Mouse (Mus musculus) adrenal gland, adult 18-20 months (tissue): ENCODE results near the gene Fxyd7. TPM values are rescaled to one million over a fixed set of nuclear protein-coding genes. Genes with fewer than 3 reads are reported as not detected.

Source experiments
- DNase-seq, 2 experiments: peaks; one replicate each; pipeline ENCODE4 v3.0.0; 2021 to 2022; ENCODE audit warnings: low spot score in 2 of 2
- long read RNA-seq, 2 experiments: library from polyadenylated mRNA; stranded (forward); transcript quantifications; one replicate each; pipeline ENCODE4 v2.0.0; 2021
- total RNA-seq, 2 experiments: library from RNA; stranded (reverse); gene quantifications; 1 replicate in 1 of 2; 2 replicates in 1 of 2; pipeline ENCODE4 v1.2.3; 2021

Gene Fxyd7
- total RNA-seq: 1 to 10 TPM; 1.9 to 2.3 TPM
- long read RNA-seq, experiment 1: 0 reads
- long read RNA-seq, experiment 2: 0 reads

DNA sequence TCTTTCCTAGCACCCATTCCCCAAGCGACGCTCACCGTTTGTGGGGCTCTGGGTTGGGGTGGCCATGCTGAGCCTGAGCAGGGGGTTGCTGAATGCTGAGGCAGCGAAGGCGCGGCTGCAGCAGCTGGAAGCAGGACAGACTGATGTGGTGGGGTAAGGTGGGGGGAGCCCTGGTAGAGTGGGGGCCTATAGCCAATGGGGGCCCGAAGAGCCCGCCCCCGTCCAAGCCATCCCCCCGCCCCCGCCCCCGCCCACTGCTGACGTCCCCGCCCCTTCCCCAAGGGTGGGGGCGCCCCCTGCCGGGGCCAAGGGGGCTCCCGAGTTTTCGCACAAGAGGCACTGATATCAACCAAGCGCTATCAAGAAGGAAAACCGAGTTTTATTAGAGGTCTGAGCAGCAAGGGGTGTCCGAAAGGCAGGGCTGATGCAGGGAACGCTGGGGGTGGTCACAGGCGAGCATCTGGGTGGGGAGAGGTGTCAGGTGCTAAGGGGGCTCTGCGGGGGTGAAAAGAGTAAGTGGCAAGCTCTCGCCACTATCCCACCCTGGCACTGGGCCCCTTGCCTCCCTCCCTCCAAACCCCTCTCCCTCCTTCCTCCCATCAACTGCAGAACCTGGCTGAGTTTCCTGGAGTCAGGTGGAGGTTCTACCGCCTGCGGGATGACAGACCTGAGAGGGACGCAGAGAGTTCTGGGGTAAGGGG lies at the start of gene Fxyd7:
Gene Fxyd7 (minus strand): TSS at position 147 of the 701 bp plus-strand sequence.
- no peak for DNase-seq

DNA sequence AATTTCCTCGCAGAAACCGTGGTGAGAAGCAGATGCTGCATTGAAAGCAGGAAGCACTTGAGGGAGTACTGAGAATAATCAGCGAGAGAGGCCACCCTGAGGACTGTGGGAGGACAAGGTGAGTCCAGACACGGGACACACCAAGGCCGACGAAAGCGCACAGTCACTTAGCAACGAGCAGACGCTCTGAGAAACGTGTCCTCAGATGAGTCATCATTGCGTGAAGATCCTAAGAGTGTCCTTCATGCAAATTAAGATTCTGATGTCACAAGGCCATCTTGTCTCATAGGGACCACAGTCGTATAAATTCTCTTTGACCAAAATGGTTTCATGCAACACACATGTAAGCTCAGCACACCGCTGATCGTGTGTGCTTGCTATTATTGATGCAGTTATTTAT lies 49.5 kb upstream of the Fxyd7 start:
- DNase-seq: no peak

DNA sequence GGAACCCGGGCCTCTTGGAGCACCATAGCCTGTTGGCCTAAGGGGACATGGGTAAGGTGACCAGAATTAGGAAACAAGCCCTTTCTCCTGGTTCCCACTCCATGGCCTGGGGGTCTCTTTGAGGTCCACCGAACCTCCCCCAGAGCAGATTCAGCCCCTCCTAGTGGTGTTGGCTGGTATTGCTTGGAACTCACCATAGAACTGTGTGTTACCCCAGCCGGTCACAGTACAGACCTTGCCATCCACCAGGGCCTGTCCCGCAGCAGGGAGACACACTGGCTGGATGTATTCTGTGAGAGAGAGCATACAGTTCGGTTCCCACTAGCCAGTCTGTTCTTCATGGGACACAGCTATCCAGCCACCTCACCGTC lies 48.3 kb upstream of the Fxyd7 start:
- DNase-seq: no peak

DNA sequence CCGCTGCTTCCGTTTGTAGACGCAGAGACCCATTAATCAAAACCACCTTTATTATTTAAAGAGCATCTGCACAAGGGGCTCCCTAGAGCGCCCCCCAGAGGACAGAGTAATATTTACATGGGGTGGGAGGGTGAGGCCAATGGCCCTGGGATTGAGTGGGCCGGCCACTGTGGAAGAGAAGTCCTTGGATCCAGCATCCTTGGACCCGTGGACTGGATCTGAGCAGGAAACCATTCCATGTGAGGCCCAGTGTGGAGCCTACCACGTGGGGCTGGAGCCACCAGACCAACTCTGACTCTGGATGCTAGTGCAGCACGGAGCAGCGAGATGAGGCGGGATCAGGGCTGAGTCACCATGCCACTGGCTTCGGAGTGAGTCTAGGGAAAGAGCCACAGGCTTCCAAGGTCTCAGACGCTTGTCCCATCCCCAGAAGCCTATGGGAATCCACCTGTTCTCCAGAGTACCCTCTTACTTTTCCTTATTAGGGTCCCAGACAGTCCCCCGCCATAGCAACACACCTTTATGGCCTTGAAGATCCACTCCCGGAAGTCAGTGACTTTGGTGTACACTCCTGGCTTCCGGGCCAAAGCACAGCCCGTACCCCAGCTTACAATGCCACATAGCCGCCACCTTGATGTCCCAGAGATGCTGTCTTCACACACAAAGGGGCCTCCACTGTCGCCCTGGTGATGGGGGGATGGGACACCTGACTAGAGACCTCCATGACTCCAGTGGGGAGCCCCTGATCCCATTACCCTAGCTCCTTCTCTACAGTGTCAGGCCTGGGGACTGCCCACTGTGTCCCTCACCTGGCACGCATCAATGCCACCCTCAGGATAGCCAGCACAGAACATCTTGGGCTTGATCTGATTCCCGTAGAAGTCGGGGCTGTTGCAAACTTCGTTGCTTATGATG lies 47.7 kb upstream of the Fxyd7 start:
- peak; percentile 42 to 57 for DNase-seq

DNA sequence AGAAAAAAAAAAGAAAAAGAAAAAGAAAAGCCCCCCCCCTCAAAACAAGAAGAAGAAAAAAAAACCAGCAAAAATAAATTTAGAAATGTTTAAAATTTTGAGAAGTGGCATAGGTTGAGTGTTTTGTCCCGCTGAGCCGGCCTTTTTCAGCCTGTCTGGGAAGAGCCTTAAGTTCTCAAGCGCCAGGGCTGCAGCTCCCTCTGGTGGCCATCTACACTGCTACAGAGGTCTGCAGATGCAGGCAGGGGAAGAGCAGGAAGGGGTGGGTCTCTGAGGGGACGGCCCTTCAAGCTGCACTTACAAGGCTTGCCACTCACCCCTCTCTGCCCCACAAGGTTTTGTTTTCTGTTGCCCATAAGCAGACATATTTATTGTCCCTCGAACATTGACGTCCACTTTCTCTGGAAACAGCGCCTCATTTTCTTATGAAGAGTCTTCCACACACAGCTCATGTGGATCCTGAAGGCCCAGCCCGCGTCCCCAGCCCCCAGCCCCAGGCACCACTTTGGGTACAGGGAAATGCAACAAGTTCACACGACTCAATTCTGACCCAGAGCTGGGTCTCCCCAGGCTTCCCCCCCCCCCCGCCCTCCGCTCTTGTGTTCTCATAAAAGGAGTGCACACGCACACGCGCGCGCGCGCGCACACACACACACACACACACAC lies 46.4 kb upstream of the Fxyd7 start:
- DNase-seq: peak; percentile 86 to 90

DNA sequence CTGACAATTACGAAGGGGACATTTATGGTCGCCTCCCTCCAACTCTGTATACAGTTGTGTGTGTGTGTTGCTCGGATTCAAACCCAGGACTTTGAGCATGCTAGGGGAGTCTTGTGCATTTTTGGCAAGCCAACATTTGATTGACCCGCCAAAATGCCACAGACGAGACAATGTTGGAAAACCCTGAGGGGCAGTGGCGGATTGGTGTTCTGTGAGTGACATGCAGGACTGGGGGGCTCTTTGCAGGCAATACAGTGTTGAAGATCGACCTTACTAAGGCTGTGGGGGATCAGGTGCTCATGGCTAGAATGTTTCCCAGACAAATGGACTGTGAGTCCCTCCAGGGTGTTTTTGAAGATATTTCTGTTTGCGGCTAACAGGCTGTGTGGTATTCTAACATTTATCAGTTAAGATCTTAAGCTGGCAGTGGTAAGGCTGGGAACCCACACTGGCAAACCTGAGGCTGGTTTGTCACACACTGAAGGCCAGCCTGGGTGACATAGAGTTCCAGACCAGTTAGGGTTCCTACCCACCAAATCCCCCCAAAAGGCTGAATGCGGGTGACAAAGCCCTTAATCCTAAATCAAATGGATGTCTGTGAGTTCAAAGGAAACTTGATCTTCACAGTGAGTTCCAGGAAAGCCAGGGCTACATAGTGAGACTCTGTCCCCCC lies 45.8 kb upstream of the Fxyd7 start:
- DNase-seq: no peak

DNA sequence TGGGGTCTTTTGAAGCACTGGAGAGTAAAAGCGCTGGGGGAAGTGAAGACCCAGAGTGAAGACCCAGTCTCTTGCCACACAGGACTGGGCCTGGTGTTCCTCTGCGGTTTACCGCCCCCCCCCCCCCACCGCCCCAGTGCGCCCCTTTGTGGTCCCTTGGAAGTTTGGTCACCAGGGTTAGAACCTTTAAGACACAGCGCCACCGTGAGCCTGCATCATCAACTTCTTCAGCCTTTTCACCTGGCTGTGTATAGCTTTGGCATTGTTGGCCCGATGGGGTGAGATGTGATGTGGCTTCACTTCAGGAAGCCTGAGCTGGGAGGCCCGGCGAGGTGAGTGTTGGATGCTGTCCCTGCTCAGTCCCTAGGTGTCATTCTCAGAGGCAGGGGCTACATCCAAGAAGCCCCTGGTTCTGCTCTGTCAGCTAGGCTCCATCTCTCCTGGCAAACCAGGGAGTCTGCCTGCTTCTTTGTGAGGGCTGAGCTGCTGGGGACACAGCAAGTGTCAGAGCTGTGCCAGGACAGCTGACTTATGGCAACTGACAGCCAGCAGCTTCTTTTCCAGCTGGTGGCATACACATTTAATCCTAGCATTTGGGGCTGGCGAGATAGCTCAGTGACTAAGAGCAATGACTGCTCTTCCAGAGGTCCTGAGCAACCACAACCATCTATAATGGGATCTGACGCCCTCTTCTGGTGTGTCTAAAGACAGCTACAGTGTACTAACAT lies 43.7 kb upstream of the Fxyd7 start:
- no peak for DNase-seq

DNA sequence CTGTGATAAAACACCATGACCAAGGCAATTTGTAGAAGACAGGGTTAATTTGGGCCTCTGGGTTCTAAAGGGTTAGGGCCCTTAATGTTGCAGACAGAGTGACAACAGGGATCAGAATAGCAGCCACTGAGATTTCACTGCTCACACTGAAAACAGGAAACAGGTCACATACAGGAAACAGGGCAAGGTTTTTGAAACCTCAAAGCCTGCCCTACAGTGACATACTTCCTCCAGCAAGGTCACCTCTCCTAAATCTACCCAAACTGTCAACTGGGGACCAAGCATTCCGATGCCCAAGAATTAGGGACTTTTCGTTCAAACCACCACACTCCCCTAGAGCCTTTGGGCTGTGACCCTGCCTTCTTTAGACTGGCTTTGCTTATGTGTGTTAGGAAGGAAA lies 38.5 kb upstream of the Fxyd7 start:
- no peak for DNase-seq

DNA sequence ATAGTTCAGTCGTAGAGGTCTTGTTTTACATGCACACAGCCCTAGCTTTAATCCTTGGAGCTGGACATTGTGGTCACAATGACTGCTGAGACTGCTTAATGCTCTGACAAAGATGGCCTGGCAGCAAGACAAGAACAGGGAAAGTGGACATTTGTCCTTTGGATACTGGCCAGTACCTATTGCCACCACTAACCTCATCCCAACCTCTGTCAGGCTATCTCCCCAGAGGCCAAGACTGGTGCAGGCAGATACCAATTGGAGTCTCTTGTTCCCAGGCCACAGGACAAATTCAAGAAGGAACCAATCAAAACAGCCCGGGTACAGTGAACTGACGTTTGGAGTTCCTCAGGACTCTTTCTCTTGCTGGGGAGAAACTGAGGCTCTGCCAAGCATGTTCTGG lies 36.9 kb upstream of the Fxyd7 start:
- DNase-seq: no peak

DNA sequence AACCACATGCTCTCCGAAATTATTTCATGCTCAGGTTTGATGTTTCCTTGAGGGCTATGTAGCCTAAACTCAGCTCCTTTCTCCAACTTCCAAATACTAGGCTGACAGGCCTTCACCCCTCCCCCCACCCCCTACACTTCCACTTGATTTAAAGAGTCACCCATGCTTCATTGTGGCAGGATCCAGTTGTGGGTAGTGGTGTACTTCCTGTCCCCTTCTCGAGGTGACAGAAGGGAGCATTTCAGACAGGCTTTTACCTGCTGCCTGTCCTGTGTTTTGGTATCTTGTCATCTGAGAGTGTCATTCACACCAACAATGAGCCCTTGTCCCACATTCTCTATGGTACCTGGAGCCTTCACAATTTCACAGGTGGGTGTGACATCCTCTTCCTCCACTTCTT lies 36.0 kb upstream of the Fxyd7 start:
- DNase-seq: no peak

DNA sequence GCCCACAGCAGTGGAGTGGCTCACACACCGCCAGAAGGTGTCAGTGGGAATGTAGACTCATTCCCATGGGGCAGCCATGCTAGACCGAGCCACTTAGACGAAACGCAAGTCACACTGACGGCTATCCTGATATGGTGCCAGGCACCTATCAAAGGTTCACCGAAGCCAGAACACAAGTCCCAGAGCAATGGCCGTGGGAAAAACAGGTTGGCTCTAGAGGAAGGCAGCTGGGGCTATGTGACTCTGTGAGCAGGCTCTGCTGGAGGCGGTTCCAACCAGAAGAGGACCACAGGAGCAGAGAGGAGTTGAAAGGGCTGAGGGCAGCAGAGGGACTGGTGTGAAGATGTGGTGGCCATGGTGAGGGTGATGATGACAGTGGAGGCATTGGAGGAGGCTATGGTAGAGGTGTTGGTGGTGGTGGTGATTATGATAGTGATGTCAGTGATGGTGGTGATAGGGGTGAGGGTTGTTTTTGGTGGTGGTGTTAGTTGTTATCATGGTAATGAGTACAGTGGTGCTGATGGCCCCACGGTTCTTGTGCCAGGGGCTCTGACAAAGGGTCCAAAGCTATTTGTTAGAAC lies 35.0 kb upstream of the Fxyd7 start:
- DNase-seq: no peak

DNA sequence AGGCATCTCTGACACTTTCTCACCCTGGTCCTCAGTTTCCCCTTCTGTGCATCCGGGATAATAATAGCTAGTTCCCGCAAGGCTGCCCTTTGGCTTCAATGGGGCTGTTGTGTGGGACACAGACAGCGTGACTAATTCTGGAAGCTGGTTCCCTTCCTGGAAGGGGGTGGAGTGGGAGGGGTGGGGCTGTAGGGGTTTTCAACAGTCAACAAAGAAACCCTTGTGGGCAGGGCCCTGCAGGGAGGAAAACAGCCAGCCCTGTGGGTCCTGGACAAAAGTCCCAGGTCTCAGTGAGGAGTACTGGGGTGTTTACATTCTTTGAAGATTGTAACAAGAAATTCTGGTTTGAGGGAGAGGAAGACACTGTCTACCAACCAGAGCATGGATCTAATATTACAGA lies 33.9 kb upstream of the Fxyd7 start:
- no peak for DNase-seq

DNA sequence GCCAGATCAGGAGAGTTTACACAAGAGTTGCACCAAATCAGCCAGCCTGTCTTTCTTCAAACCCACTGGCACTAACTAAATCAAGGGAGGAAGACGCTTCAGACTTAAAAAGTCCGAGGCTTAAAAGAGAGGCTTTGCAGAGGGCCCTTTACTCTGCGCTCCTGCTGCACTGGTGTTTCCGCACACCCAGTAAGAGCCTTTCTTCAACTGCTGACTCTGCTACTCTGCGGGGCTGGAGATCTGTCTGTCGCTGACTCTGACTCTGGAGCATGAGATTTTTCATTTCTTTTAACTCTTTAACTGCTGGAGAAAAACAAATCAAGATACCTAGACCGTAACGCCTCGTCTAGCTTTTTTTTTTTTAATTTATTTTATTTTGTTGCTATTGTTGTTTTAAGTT lies 32.9 kb upstream of the Fxyd7 start:
- no peak for DNase-seq

DNA sequence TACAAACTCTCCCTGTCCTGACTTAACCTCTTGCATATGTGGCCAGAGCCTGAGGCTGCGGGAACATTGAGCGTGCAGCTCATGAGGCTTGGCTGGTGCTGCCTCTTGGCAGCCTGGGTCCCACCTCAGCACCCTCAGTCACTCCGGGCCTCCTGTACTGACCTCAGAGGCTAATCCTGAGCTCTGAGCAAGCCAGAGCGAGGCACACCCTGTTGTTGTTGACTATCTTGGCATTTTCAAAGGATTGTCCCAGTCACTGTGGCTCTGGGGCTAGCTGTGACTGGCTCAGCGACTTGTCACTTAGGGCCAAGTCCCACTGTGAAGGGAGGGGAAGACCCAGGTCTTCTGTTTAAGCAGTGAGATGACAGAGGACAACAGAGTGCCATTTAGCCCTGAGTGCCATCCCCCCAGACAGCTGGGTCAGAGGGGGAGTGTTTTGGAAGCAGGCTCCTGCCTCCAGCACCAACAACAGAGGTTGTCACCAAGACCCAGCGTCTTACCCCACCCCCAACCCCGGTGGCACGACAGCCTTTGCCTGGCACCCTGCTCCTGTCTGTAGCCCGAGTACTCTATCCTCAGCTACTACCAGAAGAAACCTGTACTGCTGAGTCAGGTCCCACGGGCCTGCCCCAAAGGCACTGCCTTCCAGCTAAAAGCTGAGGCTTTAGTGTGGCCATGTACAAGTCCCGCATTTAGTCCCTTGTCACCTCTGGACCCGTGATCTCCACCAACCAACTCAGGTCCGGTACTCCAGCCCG lies 31.7 kb upstream of the Fxyd7 start:
- DNase-seq: no peak

DNA sequence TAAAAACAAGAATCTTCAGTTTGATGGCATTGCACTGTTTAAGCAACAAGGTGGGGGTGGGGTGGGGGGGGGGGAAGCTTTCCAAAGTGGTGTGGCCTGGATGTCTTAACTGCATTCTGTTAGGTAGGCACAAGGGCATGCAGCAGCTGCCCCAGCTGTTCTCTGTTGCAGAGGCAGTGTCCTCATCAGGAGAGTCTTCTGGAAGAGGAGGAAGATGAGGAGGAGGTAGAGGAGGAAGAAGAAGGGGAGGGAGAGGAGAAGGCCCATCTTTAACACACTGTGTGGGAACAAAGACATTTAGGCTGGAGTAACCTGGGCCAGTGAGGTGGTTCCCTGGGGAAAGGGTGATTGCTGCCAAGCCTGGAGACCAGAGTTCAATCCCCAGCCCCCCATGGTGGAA lies 30.8 kb upstream of the Fxyd7 start:
- DNase-seq: no peak

DNA sequence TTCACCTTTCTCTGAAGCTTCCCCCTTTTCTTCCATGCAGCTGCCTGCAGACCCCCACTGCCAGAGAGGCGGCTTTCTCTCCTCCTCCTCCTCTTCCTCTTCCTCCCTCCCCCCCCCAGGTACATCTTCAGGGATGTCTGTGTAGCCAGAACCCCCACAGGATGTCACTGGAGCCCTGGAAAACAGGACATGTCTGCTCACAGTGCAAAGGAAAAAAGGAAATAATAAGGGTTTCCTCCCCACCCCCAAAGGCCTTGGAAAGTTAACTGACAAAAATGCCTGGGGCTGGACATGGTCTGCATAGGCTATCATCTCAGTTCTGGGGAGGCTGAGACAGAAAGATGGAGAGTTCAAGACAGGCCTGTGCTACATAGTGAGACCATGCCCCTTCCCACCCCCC lies 29.8 kb upstream of the Fxyd7 start:
- DNase-seq: no peak

DNA sequence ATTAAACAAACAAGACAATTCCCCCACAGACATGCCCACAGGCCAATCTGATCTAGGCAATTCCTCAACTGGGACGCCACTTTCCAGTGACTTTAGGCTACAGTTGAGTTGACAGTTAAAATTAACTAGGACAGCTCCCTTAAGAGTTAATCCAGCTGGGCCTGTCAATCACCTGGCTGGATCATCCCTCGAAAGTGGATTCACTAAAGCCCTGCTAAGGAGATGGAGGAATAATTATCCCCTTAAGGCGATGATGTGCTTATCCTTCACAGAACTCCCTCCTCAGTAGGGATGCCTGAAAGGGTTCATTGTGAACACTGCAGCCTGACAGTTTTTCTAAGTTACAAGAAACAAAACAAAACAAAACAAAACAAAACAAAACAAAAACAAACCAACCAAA lies 29.3 kb upstream of the Fxyd7 start:
- no peak for DNase-seq

DNA sequence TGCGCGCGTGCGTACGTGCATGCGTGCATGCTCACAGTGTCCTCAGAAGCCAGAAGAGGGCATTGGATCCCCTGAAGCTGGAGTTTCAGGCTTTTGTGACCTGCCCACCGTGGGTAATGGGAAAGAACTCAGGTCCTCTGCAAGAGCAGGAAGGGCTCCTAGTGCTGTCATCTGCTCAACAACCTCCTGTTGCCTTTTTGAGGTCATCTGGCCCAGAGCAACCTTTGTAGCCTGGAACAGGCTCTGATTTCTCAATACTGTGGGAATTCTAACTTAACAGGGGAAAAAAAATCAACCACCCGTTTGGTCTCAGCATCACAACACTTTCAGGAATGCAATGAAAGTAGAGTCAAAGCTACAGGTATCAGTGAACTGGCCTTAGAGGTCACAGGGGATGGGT lies 28.4 kb upstream of the Fxyd7 start:
- DNase-seq: no peak

DNA sequence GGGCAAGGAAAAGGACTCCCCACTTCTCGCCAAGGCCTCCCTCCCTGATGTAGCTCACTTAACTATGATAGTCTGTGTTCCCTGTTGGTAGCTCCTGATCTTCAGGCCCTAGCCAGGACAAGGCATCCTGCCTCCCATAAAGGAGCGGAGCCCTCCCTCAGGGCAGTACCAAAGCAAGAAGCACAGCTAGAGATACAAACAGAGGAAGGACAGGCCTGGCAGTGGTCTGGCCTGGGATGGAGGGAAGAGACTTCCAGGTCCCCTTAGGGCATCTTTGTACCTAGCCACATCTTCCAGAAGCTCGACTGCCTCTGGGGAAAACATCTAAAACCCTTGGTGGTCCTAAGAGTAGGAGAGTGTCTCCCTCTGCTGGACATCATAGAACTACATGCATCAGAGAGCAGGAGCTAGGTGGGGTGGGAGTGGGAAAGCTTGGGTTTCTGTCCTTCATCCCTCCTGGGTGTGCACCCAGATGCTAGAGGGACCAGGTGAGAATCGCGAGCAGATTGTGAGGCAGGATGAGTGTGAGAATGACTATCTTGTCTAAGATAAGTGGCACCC lies 26.7 kb upstream of the Fxyd7 start:
- DNase-seq: no peak
